Mouse (Mus musculus) kidney, adult 2 months (tissue): ENCODE measurements around the gene Lrig2.

Experiments used
- CTCF ChIP-seq: fragments of 200-500 bp; conservative IDR thresholded peaks from 2 replicates; pipeline ENCODE4 v1.5.1; 2011; ENCODE audit warnings: low read depth, mild to moderate bottlenecking, control low read depth, low read length, moderate library complexity, mixed read lengths; ENCODE audit not compliant: insufficient read depth, insufficient read length
- POLR2A ChIP-seq: fragments of 200-500 bp; IDR thresholded peaks from one replicate; pipeline ENCODE4 v1.6.1; 2011; ENCODE audit warnings: low read depth, low read length, control low read depth

DNA sequence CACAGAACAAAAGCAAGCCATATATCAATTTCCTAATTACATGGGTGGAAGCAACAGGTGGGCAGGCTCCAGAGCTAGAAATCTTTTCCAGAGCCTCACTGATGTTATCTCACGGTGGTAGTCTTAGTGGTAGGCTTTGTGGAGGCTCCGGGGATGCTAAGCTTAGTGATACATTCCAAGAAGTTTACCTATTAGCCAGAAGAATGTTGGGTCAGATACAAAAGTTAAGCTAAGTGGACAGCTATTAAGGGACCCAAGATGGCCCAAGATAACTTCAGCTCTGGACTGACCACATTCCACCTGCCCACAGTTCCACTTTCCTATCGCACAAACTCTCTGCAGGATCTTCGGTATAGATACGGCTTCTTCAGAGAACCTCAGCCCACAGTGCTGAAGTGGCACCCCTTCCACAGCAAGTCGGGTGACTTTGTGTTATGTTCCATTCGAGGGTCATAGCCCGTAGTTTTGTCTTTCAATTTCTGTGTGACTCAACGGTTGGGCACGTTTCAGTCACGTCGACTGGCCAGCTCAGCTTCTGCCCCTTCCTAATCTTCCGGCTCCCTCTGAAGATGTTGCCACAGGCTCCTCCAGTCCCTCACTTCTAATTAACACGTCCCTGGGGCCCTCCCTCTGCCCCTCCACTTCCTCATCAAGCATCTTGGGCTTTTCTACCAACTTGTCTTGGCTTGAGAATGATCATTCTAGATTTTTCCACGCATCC lies 36.8 kb upstream of the Lrig2 start:
- no peak for TF ChIP-seq CTCF
- no peak for TF ChIP-seq POLR2A
